Mouse (Mus musculus) embryonic facial prominence, embryonic 12.5 days (tissue): ENCODE measurements around the gene Otud4. TPM values are rescaled to one million over a fixed set of nuclear protein-coding genes. Genes with fewer than 3 reads are reported as not detected.
A peak's percentile ranks its signal among the peaks of the same experiment; 100 is the strongest.
"Not testable (repeated sequence)": the region's sequence is repeated elsewhere in the genome, so short reads cannot be mapped to it uniquely, and the experiment has no call there.

Source experiments
- ATAC-seq: fragments of 200-750 bp; cut with Nextera tagmentation; 2 replicates; pipeline ENCODE4 v1.8.0; 2017; ENCODE audit not compliant: insufficient number of reproducible peaks, insufficient read depth, low FRiP score, low TSS enrichment
- H3K27ac ChIP-seq: fragments of 300-500 bp; sonication (generic); 2 replicates; pipeline ENCODE4 v1.5.1; 2016; ENCODE audit warnings: mild to moderate bottlenecking
- H3K27me3 ChIP-seq: fragments of 300-500 bp; sonication (generic); 2 replicates; pipeline ENCODE4 v1.6.1; 2016; ENCODE audit warnings: mild to moderate bottlenecking, moderate library complexity
- H3K36me3 ChIP-seq: fragments of 300-500 bp; sonication (generic); 2 replicates; pipeline ENCODE4 v1.6.1; 2016; ENCODE audit warnings: mild to moderate bottlenecking
- H3K4me1 ChIP-seq: fragments of 300-500 bp; sonication (generic); 2 replicates; pipeline ENCODE4 v1.6.1; 2016
- H3K4me2 ChIP-seq: fragments of 300-500 bp; sonication (generic); replicated peaks from 2 replicates; pipeline ENCODE4 v1.6.1; 2016; ENCODE audit warnings: mild to moderate bottlenecking, moderate library complexity
- H3K4me3 ChIP-seq: fragments of 300-500 bp; sonication (generic); 2 replicates; pipeline ENCODE4 v1.5.1; 2016; ENCODE audit warnings: mild to moderate bottlenecking
- H3K9ac ChIP-seq: fragments of 300-500 bp; sonication (generic); 2 replicates; pipeline ENCODE4 v1.6.1; 2016; ENCODE audit warnings: mild to moderate bottlenecking, moderate library complexity
- H3K9me3 ChIP-seq: fragments of 300-500 bp; sonication (generic); 2 replicates; pipeline ENCODE4 v1.6.1; 2016; ENCODE audit warnings: mild to moderate bottlenecking, moderate library complexity
- WGBS: fragments of 180-500 bp; shearing (Covaris S2); methylation state at CpG from one replicate; pipeline ENCODE4 v1.1.7; 2016; 5-methylcytosine and 5-hydroxymethylcytosine counted together
- polyA plus RNA-seq: library from polyadenylated mRNA; unstranded; fragments of >200 nt; fragmentation: Nextera tagmentation; extraction: Ambion mirVana; gene quantifications from 2 replicates; pipeline ENCODE4 v1.2.1, GENCODE M21; 2016

Gene Otud4
- polyA plus RNA-seq, 1 experiment from 2014 or later, result 16.2 TPM

- H3K27me3 ChIP-seq, result no peaks in the 10 kb centered on the region
- H3K36me3 ChIP-seq, result peaks cover 12% of the 10 kb centered on the region
- peak overlapping the region; percentile 81 for H3K4me3 ChIP-seq
- H3K9ac ChIP-seq, result peak overlapping the region; percentile 90; the same call in 1 of the 2 replicates
- peaks cover 21% of the 10 kb centered on the region for H3K4me1 ChIP-seq
- no peaks in the 10 kb centered on the region for H3K9me3 ChIP-seq
- WGBS, result 30% methylated on average over 1 of the region's 1 CpGs
- no peak overlapping the region for H3K27ac ChIP-seq
- no peak for ATAC-seq
- H3K4me2 ChIP-seq, result peak overlapping the region; percentile 70
Observed at GRCm38 (mm10) chr8:79641119-79641518, 1.7 kb downstream of the Otud4 start.

- no peak overlapping the region for H3K4me3 ChIP-seq
- H3K27ac ChIP-seq, result no peak overlapping the region
- no peaks in the 10 kb centered on the region for H3K4me1 ChIP-seq
- WGBS, result 93% methylated on average over 4 of the region's 4 CpGs
- H3K27me3 ChIP-seq, result no peaks in the 10 kb centered on the region
- no peak overlapping the region for H3K4me2 ChIP-seq
- no peaks in the 10 kb centered on the region for H3K9me3 ChIP-seq
- peaks cover 27% of the 10 kb centered on the region for H3K36me3 ChIP-seq
- ATAC-seq, result no peak
- H3K9ac ChIP-seq, result no peak overlapping the region
Observed at GRCm38 (mm10) chr8:79649569-79649968, 10.2 kb downstream of the Otud4 start.

GRCm38 (mm10) chr8:79650158-79650814 is 10.9 kb downstream of the Otud4 start:
- Histone ChIP-seq H3K27ac (no peak overlapping the region), H3K4me3 (no peak overlapping the region), H3K36me3 (peaks cover 34% of the 10 kb centered on the region), H3K9me3 (no peaks in the 10 kb centered on the region), H3K4me2 (no peak overlapping the region), H3K27me3 (no peaks in the 10 kb centered on the region), H3K4me1 (no peaks in the 10 kb centered on the region), H3K9ac (no peak overlapping the region)
- 85% methylated on average over 1 of the region's 1 CpGs for WGBS
- no peak for ATAC-seq

DNA sequence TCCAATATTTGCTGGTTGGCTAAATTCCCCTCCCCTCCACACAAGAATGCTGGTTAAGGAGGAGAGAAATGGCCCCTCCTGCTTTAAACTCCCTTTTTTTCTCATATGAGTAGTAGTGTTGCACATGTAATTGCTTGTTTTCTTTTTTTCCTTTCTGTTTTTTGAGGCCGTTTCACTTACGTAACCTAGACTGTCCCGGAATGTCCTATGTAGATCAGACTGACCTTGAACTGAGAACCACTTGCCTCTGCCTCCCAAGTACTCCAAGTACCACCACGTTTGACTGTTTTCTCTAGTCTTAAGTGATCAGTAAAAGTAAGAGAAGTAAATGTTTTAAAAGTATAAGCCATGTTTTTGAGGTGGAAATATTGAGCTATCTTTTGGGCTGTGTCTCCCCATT is 14.3 kb downstream of the Otud4 start:
- Histone ChIP-seq H3K36me3 (peaks cover 23% of the 10 kb centered on the region), H3K27me3 (no peaks in the 10 kb centered on the region), H3K27ac (no peak overlapping the region), H3K9ac (no peak overlapping the region), H3K9me3 (no peaks in the 10 kb centered on the region), H3K4me2 (no peak overlapping the region), H3K4me3 (no peak overlapping the region), H3K4me1 (no peaks in the 10 kb centered on the region)
- 91% methylated on average over 4 of the region's 4 CpGs for WGBS
- ATAC-seq, result no peak

GRCm38 (mm10) chr8:79658715-79659114 is 19.3 kb downstream of the Otud4 start:
- not testable (repeated sequence) for H3K27ac ChIP-seq, H3K27me3 ChIP-seq, ATAC-seq, H3K4me1 ChIP-seq, H3K4me3 ChIP-seq, H3K9me3 ChIP-seq, H3K4me2 ChIP-seq, H3K9ac ChIP-seq
- peaks cover 45% of the 10 kb centered on the region for H3K36me3 ChIP-seq
- WGBS, result 89% methylated on average over 3 of the region's 4 CpGs

DNA sequence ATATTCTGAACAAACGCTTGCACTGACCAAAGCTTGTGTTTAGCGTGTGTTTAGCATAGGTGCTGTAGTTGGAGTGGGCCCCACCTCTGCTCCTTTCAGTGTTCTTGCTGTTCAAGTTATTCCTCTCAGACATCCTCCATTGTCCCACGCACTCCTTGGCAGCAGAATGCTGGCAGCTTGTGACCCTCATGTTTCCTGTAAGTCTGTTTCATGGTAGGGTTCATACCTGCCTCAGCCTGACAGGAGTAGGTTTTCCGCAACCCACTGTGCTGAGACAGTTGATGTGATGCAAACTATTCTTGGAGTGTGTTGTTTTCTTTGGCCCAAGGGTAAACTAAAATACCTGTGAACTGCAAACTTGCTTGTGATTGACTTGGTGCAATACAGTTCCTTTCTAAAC is 37.0 kb downstream of the Otud4 start:
- ATAC-seq, result no peak
- no peak overlapping the region for H3K4me2 ChIP-seq
- no peaks in the 10 kb centered on the region for H3K27me3 ChIP-seq
- H3K4me1 ChIP-seq, result no peaks in the 10 kb centered on the region
- WGBS, result 88% methylated on average over 4 of the region's 4 CpGs
- no peak overlapping the region for H3K27ac ChIP-seq
- no peak overlapping the region for H3K9ac ChIP-seq
- no peaks in the 10 kb centered on the region for H3K9me3 ChIP-seq
- H3K36me3 ChIP-seq, result peaks cover 28% of the 10 kb centered on the region
- no peak overlapping the region for H3K4me3 ChIP-seq

GRCm38 (mm10) chr8:79679005-79679404 is 39.6 kb downstream of the Otud4 start:
- H3K9me3 ChIP-seq, result no peaks in the 10 kb centered on the region
- no peak overlapping the region for H3K4me3 ChIP-seq
- no peak overlapping the region for H3K27ac ChIP-seq
- no peaks in the 10 kb centered on the region for H3K4me1 ChIP-seq
- no peak overlapping the region for H3K4me2 ChIP-seq
- 70% methylated on average over 5 of the region's 5 CpGs for WGBS
- peaks cover 19% of the 10 kb centered on the region for H3K36me3 ChIP-seq
- no peak overlapping the region for H3K9ac ChIP-seq
- no peak for ATAC-seq
- no peaks in the 10 kb centered on the region for H3K27me3 ChIP-seq

GRCm38 (mm10) chr8:79680083-79680482 is 40.7 kb downstream of the Otud4 start:
- not testable (repeated sequence) for H3K9me3 ChIP-seq, ATAC-seq, H3K4me3 ChIP-seq, H3K27me3 ChIP-seq, H3K27ac ChIP-seq, H3K4me1 ChIP-seq, H3K9ac ChIP-seq
- 52% methylated on average over 10 of the region's 10 CpGs for WGBS
- Histone ChIP-seq H3K4me2 (peak overlapping the region; percentile 60), H3K36me3 (peaks cover 27% of the 10 kb centered on the region)

DNA sequence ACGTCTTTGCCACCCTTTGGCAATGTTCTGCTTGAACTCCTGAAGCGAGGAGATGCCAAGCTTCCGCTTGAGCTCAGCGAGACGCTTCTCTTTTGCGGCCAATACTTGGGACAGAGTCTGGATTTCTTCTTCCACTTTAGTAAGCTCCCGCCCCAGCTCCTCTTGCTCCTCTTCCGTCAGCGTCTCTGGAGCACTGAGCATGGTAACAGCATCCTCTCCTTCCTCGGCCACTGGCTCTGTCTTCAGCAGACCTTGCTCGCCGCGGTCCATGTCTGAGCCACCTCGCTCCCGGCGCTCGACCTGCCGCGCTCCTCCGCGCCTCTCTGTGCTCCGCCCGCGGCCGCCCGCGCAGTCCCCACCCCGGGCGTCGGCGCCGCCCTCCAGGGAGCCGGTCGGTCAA is 41.1 kb downstream of the Otud4 start:
- Histone ChIP-seq H3K4me3 (peak overlapping the region; percentile 36), H3K36me3 (peaks cover 31% of the 10 kb centered on the region), H3K4me1 (no peaks in the 10 kb centered on the region), H3K27me3 (no peaks in the 10 kb centered on the region), H3K4me2 (peak overlapping the region; percentile 60), H3K9me3 (no peaks in the 10 kb centered on the region), H3K27ac (no peak overlapping the region), H3K9ac (peak overlapping the region; percentile 57; the same call in 1 of the 2 replicates)
- peak; percentile 81; the same call in 1 of the 2 replicates for ATAC-seq
- 8% methylated on average over 34 of the region's 34 CpGs for WGBS

DNA sequence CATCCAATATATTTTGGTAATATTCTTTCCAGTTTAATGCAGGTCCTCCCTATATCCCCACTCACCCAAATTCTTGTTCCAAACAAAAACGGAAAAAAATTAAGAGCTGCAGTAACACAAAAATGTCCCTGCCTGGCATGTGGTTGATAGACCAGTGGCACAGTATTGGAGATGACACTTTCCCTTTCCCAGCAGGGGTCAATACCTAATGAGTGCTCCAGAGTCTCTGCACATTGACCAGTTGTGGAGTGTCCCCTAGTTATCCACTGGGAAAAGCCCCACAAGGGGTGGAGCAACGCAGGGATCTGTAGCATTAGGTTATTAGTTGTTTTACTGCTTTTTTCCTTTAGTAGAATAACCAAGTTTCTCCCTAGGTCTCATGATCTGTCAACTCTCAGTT is 41.5 kb downstream of the Otud4 start:
- H3K9ac ChIP-seq, result peak overlapping the region; percentile 57; the same call in 1 of the 2 replicates

GRCm38 (mm10) chr8:79685927-79686326 is 46.5 kb downstream of the Otud4 start:
- WGBS, result 95% methylated on average over 3 of the region's 5 CpGs
- H3K4me2 ChIP-seq, H3K9ac ChIP-seq, H3K4me3 ChIP-seq, ATAC-seq, H3K9me3 ChIP-seq, H3K27ac ChIP-seq, H3K27me3 ChIP-seq, H3K4me1 ChIP-seq: not testable (repeated sequence)
- peaks cover 67% of the 10 kb centered on the region for H3K36me3 ChIP-seq

More for the DNA sequence above, 41.5 kb downstream of the Otud4 start:
- no peaks in the 10 kb centered on the region for H3K27me3 ChIP-seq
- H3K4me2 ChIP-seq, result peak overlapping the region; percentile 60
- peaks cover 35% of the 10 kb centered on the region for H3K36me3 ChIP-seq
- H3K4me1 ChIP-seq, result no peaks in the 10 kb centered on the region
- peak overlapping the region; percentile 36 for H3K4me3 ChIP-seq
- 39% methylated on average over 2 of the region's 2 CpGs for WGBS
- H3K9me3 ChIP-seq, result no peaks in the 10 kb centered on the region
- no peak overlapping the region for H3K27ac ChIP-seq
- no peak for ATAC-seq

DNA sequence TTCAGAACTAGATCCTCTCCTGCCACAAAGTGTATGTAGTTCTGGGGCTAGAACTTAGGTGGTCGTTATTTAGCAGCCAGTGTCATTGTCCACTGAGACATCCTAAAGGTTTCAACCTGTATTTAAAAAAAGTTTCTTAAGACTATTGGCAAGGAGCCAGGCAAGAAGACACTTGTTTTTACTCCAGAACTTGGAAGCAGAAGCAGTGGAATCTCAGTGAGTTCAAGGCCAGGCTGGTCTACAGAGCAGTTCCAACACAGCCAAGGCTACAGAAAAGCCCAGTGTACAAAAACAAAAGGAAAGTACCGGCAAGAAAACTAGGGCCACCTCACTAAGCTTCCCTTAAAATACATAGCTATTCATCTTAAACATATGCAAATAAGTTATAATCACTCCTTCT is 53.1 kb downstream of the Otud4 start:
- H3K27me3 ChIP-seq, result no peaks in the 10 kb centered on the region
- H3K4me2 ChIP-seq, result no peak overlapping the region
- no peaks in the 10 kb centered on the region for H3K4me1 ChIP-seq
- peaks cover 56% of the 10 kb centered on the region for H3K36me3 ChIP-seq
- ATAC-seq, result no peak
- no peak overlapping the region for H3K4me3 ChIP-seq
- H3K9ac ChIP-seq, result no peak overlapping the region
- WGBS, result 92% methylated on average over 2 of the region's 2 CpGs
- no peaks in the 10 kb centered on the region for H3K9me3 ChIP-seq
- H3K27ac ChIP-seq, result no peak overlapping the region
